Mouse (Mus musculus): ENCODE measurements around the gene Snph.

GRCm38 (mm10) chr2:151542323-151543062, 89.9 kb downstream of the Snph start, which contains the start of gene Fkbp1a:
- no peak for TF ChIP-seq CTCF (IDR thresholded peaks at IDR 0.05; ENCODE audit: low read depth)
- no peak for TF ChIP-seq EP300 (IDR thresholded peaks at IDR 0.05; ENCODE audit: low read depth)
